Mouse (Mus musculus): ENCODE results near the gene Zfp942.

Zfp942 gene

DNA sequence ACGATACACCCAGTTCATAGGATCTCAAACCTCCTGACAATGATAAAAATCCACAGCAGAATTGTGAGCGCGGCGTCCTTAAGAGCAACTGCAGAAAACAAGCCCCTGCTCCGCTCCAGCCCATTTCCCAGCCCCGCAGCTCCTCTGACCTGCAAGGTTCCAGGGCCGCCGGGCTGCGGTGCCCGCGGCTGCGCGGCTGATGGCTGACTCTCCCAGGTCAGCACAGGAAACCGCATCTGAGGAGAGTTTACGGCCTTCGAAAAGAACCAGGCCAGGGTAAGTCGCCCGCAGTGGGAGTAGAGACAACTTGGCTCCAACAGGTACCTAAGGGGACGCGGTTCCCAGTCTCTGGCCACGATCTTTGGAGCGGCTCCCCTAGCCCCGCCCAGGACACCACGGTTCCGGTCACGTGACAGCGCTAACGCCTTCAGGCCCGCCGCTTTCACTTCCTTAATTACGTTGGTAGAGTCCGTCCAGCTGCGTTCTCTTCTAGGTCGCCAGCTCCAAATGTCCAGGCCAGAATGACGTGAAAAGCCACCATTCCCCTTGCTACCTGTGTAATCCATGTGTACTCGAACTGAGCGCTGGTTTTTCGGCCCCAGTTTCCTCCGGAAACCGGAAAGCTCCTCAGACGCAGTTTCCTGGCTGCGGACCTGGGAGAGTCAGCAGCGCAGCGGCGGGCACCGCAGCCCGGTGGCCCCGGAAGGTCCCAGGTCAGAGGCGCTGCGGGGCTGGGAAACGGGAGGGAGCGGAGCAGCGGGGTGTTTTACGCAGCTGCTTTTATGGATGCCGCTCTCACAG is at the start of gene Zfp942, which contains the start of gene Zfp943:
TSS of gene Zfp942 (minus strand) at position 358 of the 801 bp plus-strand sequence.
TSS of gene Zfp943 (plus strand) at position 446 of the 801 bp plus-strand sequence.
- DNase-seq: peak; percentile 82

DNA sequence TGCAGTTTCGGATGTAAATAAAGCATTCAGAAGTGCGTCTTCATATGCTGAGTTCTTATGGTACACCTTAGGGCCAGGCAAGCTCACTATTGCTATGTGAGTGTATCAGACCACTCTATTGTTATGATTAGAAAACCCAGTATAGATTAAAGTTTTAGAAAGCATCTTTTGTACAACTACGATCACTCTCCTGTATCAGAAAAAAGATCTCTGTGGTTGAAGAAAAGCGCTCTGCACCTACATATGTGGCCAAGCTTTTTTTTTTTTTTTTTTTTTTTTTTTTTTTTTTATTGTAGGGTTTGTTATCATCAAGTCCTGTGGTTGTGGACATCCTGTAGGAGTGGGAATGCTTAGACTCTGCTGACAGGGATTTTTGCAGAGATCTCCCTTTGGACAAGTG is 1.0 kb upstream of the Zfp942 start:
- DNase-seq: no peak

DNA sequence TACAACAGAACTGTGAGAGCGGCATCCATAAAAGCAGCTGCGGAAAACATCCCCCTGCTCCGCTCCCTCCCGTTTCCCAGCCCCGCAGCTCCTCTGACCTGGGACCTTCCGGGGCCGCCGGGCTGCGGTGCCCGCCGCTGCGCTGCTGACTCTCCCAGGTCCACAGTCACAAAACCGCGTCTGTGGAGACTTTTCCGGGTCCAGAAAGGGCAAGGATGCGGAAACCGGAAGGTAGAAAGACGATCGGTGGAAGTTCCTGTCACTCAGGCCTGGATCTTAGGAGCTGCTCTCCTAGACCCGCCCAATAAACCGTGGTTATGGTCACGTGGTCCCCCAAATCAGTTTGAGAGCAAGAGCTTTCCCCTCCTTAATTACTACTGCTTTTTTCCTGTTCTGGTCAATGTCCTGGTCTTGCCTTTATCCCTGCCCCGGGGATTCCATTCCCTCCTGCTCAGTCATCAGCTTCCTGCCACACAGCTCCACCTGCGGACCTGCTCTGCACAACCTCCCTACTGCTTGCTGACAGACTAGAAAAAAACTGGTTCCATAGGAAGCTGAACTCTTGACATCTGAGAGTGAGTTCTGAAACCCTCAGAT is 52.7 kb downstream of the Zfp942 start, which contains the start of gene Zfp995:
TSS of gene Zfp995 (minus strand) at position 471 of the 597 bp plus-strand sequence.
- DNase-seq: peak; percentile 76

DNA sequence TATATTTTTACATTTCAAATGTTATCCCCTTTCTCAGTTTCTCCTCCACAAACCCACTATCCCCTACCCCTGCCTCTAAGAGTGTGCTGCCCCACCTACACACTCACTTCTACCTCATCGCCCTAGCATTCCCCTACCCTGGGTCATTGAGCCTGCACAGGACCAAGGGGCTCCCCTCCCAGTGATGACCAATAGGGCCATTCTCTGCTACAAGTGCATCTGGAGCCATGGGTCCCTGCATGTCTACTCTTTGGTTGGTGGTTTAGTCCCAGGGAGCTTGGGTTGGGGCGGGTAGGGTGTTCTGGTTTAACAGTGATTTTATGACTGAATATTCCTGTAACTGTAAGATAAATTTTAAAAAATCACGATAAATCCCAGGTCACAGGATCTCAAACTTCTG is 53.2 kb downstream of the Zfp942 start:
- DNase-seq: no peak

Measured in thymus, postnatal 25 days (tissue).